Mouse (Mus musculus): ENCODE results near the gene Alas2. TPM values are rescaled to one million over a fixed set of nuclear protein-coding genes. Genes with fewer than 3 reads are reported as not detected.

Alas2 gene
- polyA plus RNA-seq, 1 experiment from 2014 or later: 34.4 TPM

DNA sequence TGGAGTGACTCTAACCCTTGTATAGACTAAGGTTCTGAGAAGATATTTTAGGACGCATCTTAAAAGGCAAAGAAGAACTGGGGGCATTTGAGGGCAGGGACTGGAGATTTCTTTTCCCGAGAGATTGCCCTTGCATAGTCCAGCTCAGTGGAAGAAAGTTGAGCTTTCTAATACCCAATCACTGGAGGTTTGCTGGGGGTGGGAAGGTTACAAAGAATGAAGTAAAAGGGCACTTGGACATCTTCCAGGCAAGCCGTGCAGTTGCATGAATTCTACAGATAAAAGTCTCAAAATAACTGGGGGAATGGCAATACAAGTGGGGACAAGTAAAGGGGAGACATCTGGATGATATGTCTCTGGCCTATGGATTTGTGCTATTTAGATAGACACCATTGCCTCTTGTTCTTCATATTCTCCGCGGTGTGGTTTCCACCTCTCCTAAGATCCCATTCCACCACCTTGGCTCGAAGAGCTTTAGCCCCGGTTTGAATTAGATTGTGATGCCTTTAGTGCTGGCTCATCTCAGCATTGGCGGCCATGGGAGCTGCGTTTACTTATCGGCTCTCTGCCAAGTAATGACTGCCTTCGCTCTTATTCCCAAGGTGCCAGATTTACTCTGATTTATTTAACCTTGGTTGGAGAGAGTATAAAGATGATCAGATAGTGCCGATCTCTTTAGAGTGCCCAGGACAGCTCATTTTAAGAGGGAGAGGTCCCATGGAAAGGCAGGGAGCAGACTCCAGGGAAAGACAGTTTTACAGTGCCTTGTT lies 46.3 kb downstream of the Alas2 start:
- H3K9ac ChIP-seq (ENCODE audit: low read length): no peak overlapping the region
- H3K4me3 ChIP-seq (ENCODE audit: low read depth, low read length): no peak overlapping the region
- H3K4me2 ChIP-seq (ENCODE audit: low read length): no peak overlapping the region
- H3K36me3 ChIP-seq (ENCODE audit: control insufficient read depth, insufficient read depth, low read length): no peaks in the 10 kb centered on the region
- ATAC-seq (replicated peaks; ENCODE audit: low FRiP score, low TSS enrichment, low read depth) (no peak), DNase-seq (ENCODE audit: low spot score) (no peak)
- H3K27ac ChIP-seq (ENCODE audit: low read depth): no peak overlapping the region
- 82% methylated on average over 12 of the region's 12 CpGs for WGBS
- no peaks in the 10 kb centered on the region for H3K4me1 ChIP-seq (replicated peaks; ENCODE audit: control insufficient read depth, insufficient read depth, low read length)
- no peaks in the 10 kb centered on the region; the same call in 1 of the 2 replicates for H3K27me3 ChIP-seq (replicated peaks; ENCODE audit: control insufficient read depth, insufficient read depth, low read length)
- no peaks in the 10 kb centered on the region for H3K9me3 ChIP-seq (ENCODE audit: control insufficient read depth, low read length)

DNA sequence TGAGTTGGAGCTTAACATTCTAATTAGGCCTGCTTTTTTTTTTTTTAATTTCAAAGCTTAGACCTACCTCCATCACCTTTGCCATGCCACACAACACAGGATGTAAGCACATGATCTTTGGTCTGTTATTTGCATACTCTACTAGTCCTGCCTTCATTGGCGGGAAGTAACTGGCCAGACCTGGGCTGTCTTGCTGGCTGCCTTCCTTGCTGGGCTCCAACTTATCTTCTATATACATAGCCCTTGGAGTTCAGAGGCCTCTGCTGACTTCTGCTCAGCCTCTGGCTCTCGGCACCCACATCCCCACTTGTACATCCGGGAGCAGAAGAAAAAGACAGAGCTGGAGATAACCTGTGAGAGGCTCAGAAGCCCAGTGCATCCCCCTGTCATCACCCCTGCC lies 47.0 kb downstream of the Alas2 start:
- 79% methylated on average over 3 of the region's 3 CpGs for WGBS

DNA sequence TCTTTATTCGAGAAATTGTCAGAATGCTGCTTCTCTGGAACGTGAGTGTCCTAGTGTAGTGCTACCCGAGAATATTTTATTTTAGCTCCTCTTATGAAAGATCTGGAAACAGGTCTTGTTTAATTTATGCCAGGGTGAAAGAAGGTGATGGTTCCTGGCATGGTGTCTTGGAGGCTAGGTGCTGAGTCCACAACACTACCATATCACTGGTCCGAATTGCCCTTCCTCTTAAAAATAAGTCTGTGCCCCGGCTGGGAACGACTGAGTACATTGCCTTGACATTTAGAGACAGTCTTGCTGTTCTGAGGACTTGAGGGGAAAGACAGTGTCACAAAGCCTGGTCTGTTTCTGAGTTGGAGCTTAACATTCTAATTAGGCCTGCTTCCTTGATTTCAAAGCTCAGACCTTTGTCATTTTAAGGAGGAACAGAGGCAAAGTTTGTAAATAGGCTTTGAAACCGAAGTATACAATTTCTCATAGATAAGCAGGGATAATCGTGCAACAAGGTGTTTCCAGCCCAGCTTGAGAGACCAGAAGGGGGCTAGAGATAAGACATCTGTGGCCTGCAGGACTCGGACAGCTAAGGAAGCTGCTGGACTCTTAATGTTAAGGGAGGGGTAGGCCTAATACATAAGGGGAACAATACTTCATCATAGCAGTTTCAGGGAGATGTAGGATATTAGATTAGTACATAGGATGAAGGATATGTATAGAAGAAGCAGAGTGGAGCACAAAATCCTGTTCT lies 48.0 kb downstream of the Alas2 start:
- no peaks in the 10 kb centered on the region for H3K4me1 ChIP-seq (replicated peaks; ENCODE audit: control insufficient read depth, insufficient read depth, low read length)
- no peak for DNase-seq (ENCODE audit: low spot score)
- no peak overlapping the region for H3K4me2 ChIP-seq (ENCODE audit: low read length)
- ATAC-seq (replicated peaks; ENCODE audit: low FRiP score, low TSS enrichment, low read depth): no peak
- WGBS: 80% methylated on average over 9 of the region's 9 CpGs
- no peaks in the 10 kb centered on the region for H3K9me3 ChIP-seq (ENCODE audit: control insufficient read depth, low read length)
- no peak overlapping the region for H3K27ac ChIP-seq (ENCODE audit: low read depth)
- H3K4me3 ChIP-seq (ENCODE audit: low read depth, low read length): no peak overlapping the region
- no peak overlapping the region for H3K9ac ChIP-seq (ENCODE audit: low read length)
- no peaks in the 10 kb centered on the region for H3K36me3 ChIP-seq (ENCODE audit: control insufficient read depth, insufficient read depth, low read length)
- no peaks in the 10 kb centered on the region; the same call in 1 of the 2 replicates for H3K27me3 ChIP-seq (replicated peaks; ENCODE audit: control insufficient read depth, insufficient read depth, low read length)

More for the DNA sequence above, 47.0 kb downstream of the Alas2 start:
- H3K27me3 ChIP-seq (replicated peaks; ENCODE audit: control insufficient read depth, insufficient read depth, low read length): no peaks in the 10 kb centered on the region; the same call in 1 of the 2 replicates
- no peak overlapping the region for H3K4me3 ChIP-seq (ENCODE audit: low read depth, low read length)
- no peak overlapping the region for H3K27ac ChIP-seq (ENCODE audit: low read depth)
- H3K9me3 ChIP-seq (ENCODE audit: control insufficient read depth, low read length): no peaks in the 10 kb centered on the region
- DNase-seq (ENCODE audit: low spot score) (no peak), ATAC-seq (replicated peaks; ENCODE audit: low FRiP score, low TSS enrichment, low read depth) (no peak)
- H3K36me3 ChIP-seq (ENCODE audit: control insufficient read depth, insufficient read depth, low read length): no peaks in the 10 kb centered on the region
- no peaks in the 10 kb centered on the region for H3K4me1 ChIP-seq (replicated peaks; ENCODE audit: control insufficient read depth, insufficient read depth, low read length)
- no peak overlapping the region for H3K4me2 ChIP-seq (ENCODE audit: low read length)
- H3K9ac ChIP-seq (ENCODE audit: low read length): no peak overlapping the region

DNA sequence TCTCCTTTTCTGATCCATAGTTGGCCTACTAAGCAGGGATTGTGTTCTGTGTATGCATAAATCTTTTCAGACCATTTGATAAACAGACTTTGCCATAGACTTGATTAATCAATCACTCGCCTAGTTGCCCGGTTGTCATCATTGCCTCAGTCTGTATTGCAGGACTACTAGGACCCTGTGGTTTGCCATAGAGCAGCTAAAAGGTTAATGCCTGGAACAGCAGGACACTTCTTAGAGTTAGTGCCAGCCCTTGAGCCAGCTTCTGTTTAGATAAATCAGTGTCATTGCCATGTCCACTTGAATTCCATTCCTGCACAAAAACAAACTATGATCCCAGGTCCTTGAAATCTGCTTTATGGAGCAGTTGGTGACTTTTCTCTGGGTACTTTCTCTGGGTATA lies 51.7 kb downstream of the Alas2 start:
- H3K4me3 ChIP-seq (ENCODE audit: low read depth, low read length): no peak overlapping the region
- no peak overlapping the region for H3K4me2 ChIP-seq (ENCODE audit: low read length)
- no peak for ATAC-seq (replicated peaks; ENCODE audit: low FRiP score, low TSS enrichment, low read depth)
- no peak for DNase-seq (ENCODE audit: low spot score)
- H3K27me3 ChIP-seq (replicated peaks; ENCODE audit: control insufficient read depth, insufficient read depth, low read length): no peaks in the 10 kb centered on the region
- H3K9ac ChIP-seq (ENCODE audit: low read length): no peak overlapping the region
- no peak overlapping the region for H3K27ac ChIP-seq (ENCODE audit: low read depth)
- H3K4me1 ChIP-seq (replicated peaks; ENCODE audit: control insufficient read depth, insufficient read depth, low read length): no peaks in the 10 kb centered on the region
- H3K9me3 ChIP-seq (ENCODE audit: control insufficient read depth, low read length): no peaks in the 10 kb centered on the region
- no peaks in the 10 kb centered on the region for H3K36me3 ChIP-seq (ENCODE audit: control insufficient read depth, insufficient read depth, low read length)
- 76% methylated on average over 2 of the region's 2 CpGs for WGBS

Small RNA genes within 50 kb of the gene (microRNA-seq; reads per million reads assigned to microRNA genes)
- not detected for gene Mir3620

Other genes with a start within 250 kb of the Alas2 start
- gene Tmem29, start 88.2 kb upstream of the Alas2 start, polyA plus RNA-seq (2014; fragmentation: Nextera tagmentation; extraction: Ambion mirVana): 33.9 and 37.5 TPM in 2 replicates
- gene Pfkfb1, start 40.9 kb downstream of the Alas2 start, polyA plus RNA-seq (2014; fragmentation: Nextera tagmentation; extraction: Ambion mirVana): 8.7 and 8.9 TPM in 2 replicates
- 16.0 and 22.6 TPM in 2 replicates for gene Apex2, start 42.5 kb downstream of the Alas2 start, polyA plus RNA-seq (2014; fragmentation: Nextera tagmentation; extraction: Ambion mirVana)
- 25.8 and 26.1 TPM in 2 replicates for gene Tro, start 110.2 kb downstream of the Alas2 start, polyA plus RNA-seq (2014; fragmentation: Nextera tagmentation; extraction: Ambion mirVana)

All from intestine, embryonic 14.5 days (tissue).